Mouse (Mus musculus): Measurements from ENCODE around the gene Itch.

GRCm38 (mm10) chr2:155140986-155141385 is 7.7 kb downstream of the Itch start:
- TF ChIP-seq POLR2A (IDR thresholded peaks at IDR 0.05; ENCODE audit: insufficient read depth, low read depth, low read length) (no peak), CTCF (IDR thresholded peaks at IDR 0.05; ENCODE audit: insufficient read depth, low read depth, low read length) (no peak)

All from olfactory bulb, adult 2 months (tissue).